8 mouse cellular contexts compared by ENCODE assay signal in genomic region chr8:78510094-78510493, GRCm38 (mm10). TPM values are rescaled to one million over a fixed set of nuclear protein-coding genes. Genes with fewer than 3 reads are reported as not detected.
DNase-seq lines count a peak whose midpoint lies in the region; ATAC-seq and TF ChIP-seq lines count a peak whose summit lies in the region.

No protein-coding gene starts in this region.

- H3K27me3 ChIP-seq in kidney, adult 2 months (replicated peaks; ENCODE audit: control insufficient read depth, insufficient read depth, low read length): no peaks in the 10 kb centered on the region
- no peaks in the 10 kb centered on the region for H3K27me3 ChIP-seq in embryonic facial prominence, embryonic 10.5 days (replicated peaks; ENCODE audit: low read depth, poor library complexity, severe bottlenecking)
- H3K27me3 ChIP-seq in hindbrain, embryonic 11.5 days (ENCODE audit: control insufficient read depth, insufficient read depth, low read length): no peaks in the 10 kb centered on the region
- no peaks in the 10 kb centered on the region for H3K27me3 ChIP-seq in liver, embryonic 14.5 days (ENCODE audit: control insufficient read depth, insufficient read depth, low read length)

- WGBS in kidney, adult 2 months: under 1% methylated on average over 11 of the region's 11 CpGs
- under 1% methylated on average over 11 of the region's 11 CpGs for WGBS in embryonic facial prominence, embryonic 10.5 days
- WGBS in hindbrain, embryonic 11.5 days: 1% methylated on average over 11 of the region's 11 CpGs
- WGBS in liver, embryonic 14.5 days (ENCODE audit: insufficient replicate concordance): under 1% methylated on average over 11 of the region's 11 CpGs

- TF ChIP-seq POLR2A in kidney, adult 2 months (IDR thresholded peaks at IDR 0.05; ENCODE audit: low read depth, low read length): no peak

- H3K4me1 ChIP-seq in kidney, adult 2 months (ENCODE audit: control insufficient read depth, insufficient read depth, low read length): peaks cover 3% of the 10 kb centered on the region; the same call in 1 of the 2 replicates
- H3K4me1 ChIP-seq in embryonic facial prominence, embryonic 10.5 days: peaks cover 18% of the 10 kb centered on the region
- 0 out of 2 replicates have a peak, but pooled peaks cover 3% of the 10 kb centered on the region for H3K4me1 ChIP-seq in hindbrain, embryonic 11.5 days (replicated peaks; ENCODE audit: control insufficient read depth, insufficient read depth, low read length)
- peaks cover 7 to 9% of the 10 kb centered on the region in 2 experiments; a peak in 3 of 4 replicates for H3K4me1 ChIP-seq in liver, embryonic 14.5 days (replicated peaks; ENCODE audit: control insufficient read depth in 2 of 2, insufficient read depth in 2 of 2, low read length in 1 of 2)

- peaks cover 8% of the 10 kb centered on the region; the same call in 1 of the 2 replicates for H3K9me3 ChIP-seq in embryonic facial prominence, embryonic 10.5 days
- no peaks in the 10 kb centered on the region for H3K9me3 ChIP-seq in hindbrain, embryonic 11.5 days (ENCODE audit: control insufficient read depth, low read length)
- no peaks in the 10 kb centered on the region for H3K9me3 ChIP-seq in liver, embryonic 14.5 days (ENCODE audit: control insufficient read depth, low read length)

- peak overlapping the region; percentile 99 for H3K9ac ChIP-seq in hindbrain, embryonic 11.5 days (ENCODE audit: low read depth, low read length)
- H3K9ac ChIP-seq in liver, embryonic 14.5 days (replicated peaks): peak overlapping the region; percentile 88

- no peak for TF ChIP-seq CTCF in kidney, adult 2 months (conservative IDR thresholded peaks at IDR 0.05; ENCODE audit: insufficient read depth, insufficient read length, low read depth, low read length)
- TF ChIP-seq CTCF in liver, embryonic 14.5 days (IDR thresholded peaks at IDR 0.05; ENCODE audit: low read depth): no peak

- TF ChIP-seq EP300 in liver, embryonic 14.5 days (IDR thresholded peaks at IDR 0.05; ENCODE audit: low read depth): no peak

- DNase-seq in kidney, adult 2 months: peak; percentile 13
- no peak for DNase-seq in kidney, adult 11 months
- DNase-seq in embryonic facial prominence, embryonic 10.5 days (ENCODE audit: low spot score): no peak
- peak; percentile 37 for DNase-seq in hindbrain, embryonic 11.5 days (ENCODE audit: low spot score)
- DNase-seq in liver, embryonic 14.5 days (ENCODE audit: low read depth in 3 of 3, low spot score in 3 of 3): peak in 2 of 3 experiments; percentile 7 to 17
- DNase-seq in retina, embryonic 14.5 days (ENCODE audit: low spot score): peak; percentile 22
- no peak for DNase-seq in right cerebral cortex, postnatal 36 days (ENCODE audit: low spot score in 2 of 2)
- DNase-seq in T-cell, adult 2 months (ENCODE audit: low spot score): no peak

- H3K27ac ChIP-seq in kidney, adult 2 months (ENCODE audit: insufficient read depth, low read depth, low read length): no peak overlapping the region
- H3K27ac ChIP-seq in embryonic facial prominence, embryonic 10.5 days (replicated peaks): peak overlapping the region; percentile 100
- H3K27ac ChIP-seq in hindbrain, embryonic 11.5 days (ENCODE audit: low read depth, low read length): no peak overlapping the region
- H3K27ac ChIP-seq in liver, embryonic 14.5 days: peak overlapping the region; percentile 89

- peak overlapping the region; percentile 89 for H3K4me2 ChIP-seq in hindbrain, embryonic 11.5 days (replicated peaks; ENCODE audit: low read depth, low read length)
- peak overlapping the region; percentile 84 for H3K4me2 ChIP-seq in liver, embryonic 14.5 days (ENCODE audit: low read depth)

- ATAC-seq in hindbrain, embryonic 11.5 days (ENCODE audit: low FRiP score): no peak
- ATAC-seq in liver, embryonic 14.5 days (ENCODE audit: insufficient read depth): no peak

- H3K4me3 ChIP-seq in kidney, adult 2 months (ENCODE audit: insufficient read depth, low read depth, low read length): peak overlapping the region; percentile 85
- peak overlapping the region; percentile 96 for H3K4me3 ChIP-seq in embryonic facial prominence, embryonic 10.5 days
- peak overlapping the region; percentile 95 for H3K4me3 ChIP-seq in hindbrain, embryonic 11.5 days (ENCODE audit: low read depth, low read length)
- H3K4me3 ChIP-seq in liver, embryonic 14.5 days (ENCODE audit: insufficient read depth in 1 of 2, low read depth in 2 of 2, low read length in 2 of 2): peak overlapping the region; percentile 94 to 98

- no peaks in the 10 kb centered on the region for H3K36me3 ChIP-seq in kidney, adult 2 months (ENCODE audit: control insufficient read depth, insufficient read depth, low read length)
- H3K36me3 ChIP-seq in embryonic facial prominence, embryonic 10.5 days (replicated peaks): peaks cover 29% of the 10 kb centered on the region
- H3K36me3 ChIP-seq in hindbrain, embryonic 11.5 days (ENCODE audit: control insufficient read depth, insufficient read depth, low read length): no peaks in the 10 kb centered on the region; the same call in 1 of the 2 replicates
- peaks cover 3% of the 10 kb centered on the region for H3K36me3 ChIP-seq in liver, embryonic 14.5 days (replicated peaks; ENCODE audit: control insufficient read depth, insufficient read depth, low read depth)

RNA-seq across cellular contexts. Expression of gene Slc10a7, which starts 0.9 kb away (rescaled TPM):
- 6.9 and 8.1 TPM in 2 replicates for polyA plus RNA-seq in kidney, adult 2 months (2012; rRNA removed)
- 10.1 and 10.9 TPM in 2 replicates for polyA plus RNA-seq in embryonic facial prominence, embryonic 10.5 days (2016; fragmentation: Nextera tagmentation; extraction: Ambion mirVana)
- polyA plus RNA-seq in hindbrain, embryonic 11.5 days (2014; fragmentation: Nextera tagmentation; extraction: Ambion mirVana): 10.8 and 12.8 TPM in 2 replicates
- 3.3 and 4.4 TPM in 2 replicates for polyA plus RNA-seq in liver, embryonic 14.5 days (2012; rRNA removed)
- 3.3 and 3.8 TPM in 2 replicates for polyA plus RNA-seq in liver, embryonic 14.5 days (2014; fragmentation: Nextera tagmentation; extraction: Ambion mirVana)

RNA-seq across cellular contexts. Expression of gene Rbmxl1, which starts 1.4 kb away (rescaled TPM):
- 13.5 and 17.7 TPM in 2 replicates for polyA plus RNA-seq in kidney, adult 2 months (2012; rRNA removed)
- polyA plus RNA-seq in embryonic facial prominence, embryonic 10.5 days (2016; fragmentation: Nextera tagmentation; extraction: Ambion mirVana): 398 and 401 TPM in 2 replicates
- 362 and 390 TPM in 2 replicates for polyA plus RNA-seq in hindbrain, embryonic 11.5 days (2014; fragmentation: Nextera tagmentation; extraction: Ambion mirVana)
- polyA plus RNA-seq in liver, embryonic 14.5 days (2012; rRNA removed): 44.4 and 68.2 TPM in 2 replicates
- 101 TPM in 2 replicates for polyA plus RNA-seq in liver, embryonic 14.5 days (2014; fragmentation: Nextera tagmentation; extraction: Ambion mirVana)

Comparison
In these comparisons a context has a peak if more than half of its experiments do, and no peak if none do; other contexts are left out.
1. DNase-seq: peak in kidney, adult 2 months (single experiment), hindbrain, embryonic 11.5 days (single experiment), liver, embryonic 14.5 days (2 of 3) and retina, embryonic 14.5 days (single experiment); none in kidney, adult 11 months (single experiment), embryonic facial prominence, embryonic 10.5 days (single experiment), right cerebral cortex, postnatal 36 days (0 of 2) and T-cell, adult 2 months (single experiment).
2. H3K27ac ChIP-seq: peak in embryonic facial prominence, embryonic 10.5 days (single experiment) and liver, embryonic 14.5 days (single experiment); none in kidney, adult 2 months (single experiment) and hindbrain, embryonic 11.5 days (single experiment).
3. Peak in every context shown above with its lines, with median percentiles within 50 percentile points of each other: H3K4me3 ChIP-seq.